Mouse (Mus musculus): Measurements from ENCODE around the gene Cd151.
A peak's percentile ranks its signal among the peaks of the same experiment; 100 is the strongest.
"Not testable (repeated sequence)": the region's sequence is repeated elsewhere in the genome, so short reads cannot be mapped to it uniquely, and the experiment has no call there.

The Cd151 gene

GRCm38 (mm10) chr7:141435856-141436522, 31.2 kb upstream of the Cd151 start:
- DNase-seq (ENCODE audit: low spot score) = no peak

DNA sequence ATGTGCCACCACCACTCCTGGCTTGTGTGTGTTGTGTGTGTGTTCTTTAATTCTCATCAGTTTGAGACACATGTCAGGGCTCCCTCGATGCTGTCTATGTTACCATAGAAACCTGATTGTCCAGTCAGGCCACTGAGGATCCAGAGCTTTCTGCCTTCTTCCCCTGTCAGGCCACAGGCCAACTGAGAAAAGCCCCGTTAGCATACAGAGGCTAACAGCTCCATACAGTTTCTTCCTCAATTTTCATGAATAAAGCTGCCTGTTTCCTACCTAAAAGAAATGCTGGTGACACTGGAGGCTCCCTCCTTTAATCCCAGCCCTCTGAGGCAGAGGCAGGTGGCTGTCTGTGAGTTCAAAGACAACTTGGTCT, 30.7 kb upstream of the Cd151 start:
- no peak for DNase-seq (ENCODE audit: low spot score)

DNA sequence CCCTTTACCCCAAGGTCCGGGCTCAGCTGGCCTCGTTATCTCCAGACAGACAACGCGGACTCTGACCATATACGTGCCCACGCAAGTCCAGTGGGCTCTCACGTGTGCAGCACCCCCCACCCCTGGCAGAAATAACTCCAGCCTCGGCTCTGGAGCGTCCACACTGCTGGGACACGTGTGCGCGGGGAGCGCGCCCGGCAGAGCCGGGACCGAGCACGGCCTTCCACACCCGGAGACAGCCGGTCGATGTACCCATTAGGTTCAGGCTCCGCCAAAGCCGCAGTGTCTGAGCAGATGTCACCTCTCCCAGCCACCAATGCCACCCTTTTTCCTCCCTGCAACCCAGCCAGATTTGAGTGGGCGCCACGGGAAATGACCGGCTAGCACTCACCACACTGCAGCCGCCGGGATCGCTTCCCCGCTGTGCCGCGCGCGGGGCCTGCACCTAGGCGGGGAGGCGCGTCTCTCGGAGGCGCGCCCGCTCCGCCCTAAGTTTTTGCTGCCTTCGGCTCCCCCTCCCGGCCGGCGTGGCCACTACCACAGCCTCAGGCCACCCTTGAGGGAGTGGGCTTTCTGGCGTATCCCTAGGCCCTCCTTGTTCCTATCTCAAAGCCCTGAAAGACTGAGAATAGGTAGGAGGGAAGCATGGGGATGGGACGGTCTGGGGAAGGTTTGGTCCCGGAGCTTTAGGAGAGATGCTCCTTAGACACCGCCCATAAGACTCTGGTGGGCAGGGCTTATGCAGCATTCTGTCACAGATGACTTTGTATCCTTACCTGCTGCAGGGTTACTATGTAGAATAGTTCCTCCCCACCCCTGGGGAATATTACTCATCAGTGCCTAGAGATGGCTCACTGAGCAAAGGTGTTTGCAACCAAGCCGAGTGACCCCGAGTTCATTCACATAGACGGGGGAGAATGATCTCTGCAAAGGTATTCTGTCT, 29.7 kb upstream of the Cd151 start, which contains the start of gene Slc25a22:
TSS of gene Slc25a22 (minus strand) at position 715 of the 943 bp plus-strand sequence.
- peak; percentile 76 for DNase-seq (ENCODE audit: low spot score)

DNA sequence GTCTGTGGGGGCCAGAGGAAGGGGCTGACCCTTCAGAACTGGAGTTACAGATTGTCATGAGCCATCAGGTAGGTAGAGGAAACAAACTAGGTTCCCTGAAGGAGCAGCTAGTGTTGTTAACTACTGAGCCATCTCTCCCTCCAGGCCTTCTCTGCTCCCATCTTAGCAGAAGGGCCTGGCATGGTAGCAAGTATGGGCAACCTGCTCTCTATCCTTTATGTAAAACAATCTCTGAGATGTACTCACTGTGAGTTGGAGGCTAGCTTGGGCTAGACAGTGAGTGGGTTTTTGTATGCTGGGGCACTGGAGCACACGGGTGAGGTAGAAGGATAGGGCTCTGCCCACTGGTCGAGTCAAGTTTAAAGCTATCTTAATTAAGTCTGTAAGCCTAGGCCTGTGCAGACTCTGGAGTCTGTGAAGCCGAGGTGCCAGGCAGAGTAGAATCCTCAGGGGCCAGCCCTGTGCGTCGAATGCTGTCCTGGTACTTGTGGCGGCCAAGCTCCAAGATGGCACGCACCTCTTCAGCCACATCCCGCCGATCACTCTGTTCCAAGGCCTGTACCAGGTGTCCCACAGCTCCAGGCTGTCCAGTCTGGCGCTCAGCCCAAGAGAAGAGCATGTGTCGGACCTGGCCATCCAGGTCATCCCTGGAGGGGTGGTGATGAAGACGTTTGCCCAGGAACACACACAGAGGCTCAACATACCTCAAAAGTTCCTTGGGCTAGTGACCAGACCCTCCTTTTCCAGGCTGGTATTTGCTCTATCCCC, 28.8 kb upstream of the Cd151 start:
- no peak for DNase-seq (ENCODE audit: low spot score)

DNA sequence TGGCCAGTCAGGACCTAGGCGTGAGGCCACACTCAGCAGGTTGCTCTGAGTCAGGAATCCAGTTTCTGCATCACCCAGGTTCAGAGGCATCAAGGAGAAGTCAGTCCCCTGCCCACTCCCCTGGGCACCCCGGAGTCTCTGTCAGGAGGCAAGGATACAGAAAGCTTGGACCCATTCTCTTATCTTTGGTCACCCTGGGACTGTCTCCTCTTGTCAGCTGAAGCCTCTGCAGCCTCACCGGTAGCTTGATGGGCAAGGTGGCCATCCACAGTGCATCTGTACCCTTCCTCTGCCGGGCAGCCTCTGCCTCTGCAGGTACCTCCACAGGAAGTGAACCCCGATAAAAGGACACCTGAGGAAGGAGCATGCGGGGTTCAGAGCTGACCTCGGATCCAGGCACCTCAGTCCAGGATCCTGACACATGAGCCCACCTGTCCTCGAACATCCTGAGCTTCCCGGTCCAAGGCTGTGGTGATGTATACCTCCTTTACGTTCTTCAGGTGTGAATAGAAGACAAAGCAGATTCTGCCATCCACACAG, 28.0 kb upstream of the Cd151 start:
- DNase-seq (ENCODE audit: low spot score) = no peak

DNA sequence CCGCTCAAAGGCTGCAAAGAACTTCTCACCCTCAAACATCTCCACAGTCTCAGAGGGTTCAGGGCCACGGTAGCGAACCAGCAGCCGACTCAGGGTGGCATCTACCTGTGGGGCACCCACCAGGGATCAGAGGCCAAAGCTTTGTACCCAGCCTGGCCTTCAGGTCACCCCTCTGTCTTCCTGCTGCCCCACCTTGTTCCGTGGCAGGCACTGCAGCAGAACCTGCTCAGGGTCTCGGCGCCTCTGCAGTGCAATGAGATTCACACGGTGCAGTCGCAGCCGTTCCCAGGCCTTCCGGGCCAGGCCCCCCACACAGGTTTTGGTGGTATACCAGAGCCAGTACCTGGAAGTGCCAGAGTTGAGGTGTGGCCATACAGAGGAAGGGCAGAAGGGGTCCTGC, 27.4 kb upstream of the Cd151 start:
- no peak for DNase-seq (ENCODE audit: low spot score)

DNA sequence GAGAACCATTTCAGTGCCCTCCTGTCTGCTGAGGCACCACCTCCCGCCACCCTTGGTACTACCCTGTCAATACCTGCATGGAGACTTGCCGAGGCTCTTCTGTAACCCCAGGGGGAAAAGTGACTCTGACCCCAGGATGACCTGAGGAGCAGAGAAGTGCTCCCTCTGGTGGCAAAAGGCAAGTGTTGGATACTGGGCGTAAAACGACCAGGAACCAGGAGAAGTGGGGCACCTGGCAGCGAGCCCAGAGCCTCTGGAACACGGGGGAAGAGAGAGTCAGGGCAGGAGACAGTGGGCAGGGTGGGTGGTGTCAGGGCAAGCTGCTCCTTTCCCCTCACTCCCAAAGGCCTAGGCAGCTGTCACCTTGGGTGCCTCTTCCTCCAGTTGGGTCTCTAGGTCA, 26.6 kb upstream of the Cd151 start:
- DNase-seq (ENCODE audit: low spot score) = no peak

- DNase-seq (ENCODE audit: low spot score) = no peak
Measured at GRCm38 (mm10) chr7:141441460-141441859, 25.7 kb upstream of the Cd151 start.

DNA sequence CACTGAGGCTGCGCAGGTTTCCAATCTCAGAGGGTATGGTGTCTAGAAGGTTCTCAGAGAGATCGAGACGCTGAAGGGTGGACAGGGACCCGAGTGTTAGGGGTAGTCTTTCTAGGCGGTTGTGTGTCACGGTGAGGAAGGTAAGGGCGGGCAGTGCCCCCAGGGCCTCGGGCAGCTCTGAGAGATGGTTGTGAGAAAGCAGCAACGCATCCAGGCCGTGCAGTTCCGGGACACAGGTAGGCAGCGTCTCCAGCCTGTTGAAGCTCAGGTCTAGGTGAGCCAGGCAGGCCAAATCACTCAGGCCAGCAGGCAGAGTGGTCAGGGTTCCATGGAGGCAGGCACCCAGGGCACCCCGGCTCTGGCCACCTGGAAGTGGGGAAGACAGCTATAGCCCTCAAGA, 25.0 kb upstream of the Cd151 start:
- no peak for DNase-seq (ENCODE audit: low spot score)

- no peak for DNase-seq (ENCODE audit: low spot score)
Measured at GRCm38 (mm10) chr7:141443081-141443821, 23.9 kb upstream of the Cd151 start.

DNA sequence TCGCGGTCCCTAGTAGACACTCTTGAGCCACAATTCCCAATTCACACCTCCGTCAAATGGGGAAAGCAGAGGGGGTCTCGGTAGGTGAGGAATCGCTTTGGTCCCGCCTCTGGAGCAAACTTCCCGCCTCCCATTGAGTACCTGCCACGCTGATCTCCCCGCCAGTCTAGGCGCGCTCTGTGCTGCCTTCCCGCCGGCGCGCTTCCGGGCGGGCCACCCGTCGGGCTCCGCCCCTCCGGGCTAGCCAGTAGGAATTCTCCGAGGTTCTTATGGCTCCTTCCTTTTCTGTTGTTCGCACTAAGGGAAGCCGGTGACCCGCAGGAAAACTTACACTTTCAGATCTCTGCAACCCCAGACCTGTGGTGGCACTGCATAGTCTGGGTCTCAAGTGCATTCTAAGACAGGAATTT, 23.4 kb upstream of the Cd151 start, which contains the start of gene Pidd1:
TSS of gene Pidd1 (minus strand) at position 198 of the 410 bp plus-strand sequence.
- DNase-seq (ENCODE audit: low spot score) = no peak

- not testable (repeated sequence) for DNase-seq (ENCODE audit: low spot score)
Measured at GRCm38 (mm10) chr7:141446374-141446773, 20.8 kb upstream of the Cd151 start.

DNA sequence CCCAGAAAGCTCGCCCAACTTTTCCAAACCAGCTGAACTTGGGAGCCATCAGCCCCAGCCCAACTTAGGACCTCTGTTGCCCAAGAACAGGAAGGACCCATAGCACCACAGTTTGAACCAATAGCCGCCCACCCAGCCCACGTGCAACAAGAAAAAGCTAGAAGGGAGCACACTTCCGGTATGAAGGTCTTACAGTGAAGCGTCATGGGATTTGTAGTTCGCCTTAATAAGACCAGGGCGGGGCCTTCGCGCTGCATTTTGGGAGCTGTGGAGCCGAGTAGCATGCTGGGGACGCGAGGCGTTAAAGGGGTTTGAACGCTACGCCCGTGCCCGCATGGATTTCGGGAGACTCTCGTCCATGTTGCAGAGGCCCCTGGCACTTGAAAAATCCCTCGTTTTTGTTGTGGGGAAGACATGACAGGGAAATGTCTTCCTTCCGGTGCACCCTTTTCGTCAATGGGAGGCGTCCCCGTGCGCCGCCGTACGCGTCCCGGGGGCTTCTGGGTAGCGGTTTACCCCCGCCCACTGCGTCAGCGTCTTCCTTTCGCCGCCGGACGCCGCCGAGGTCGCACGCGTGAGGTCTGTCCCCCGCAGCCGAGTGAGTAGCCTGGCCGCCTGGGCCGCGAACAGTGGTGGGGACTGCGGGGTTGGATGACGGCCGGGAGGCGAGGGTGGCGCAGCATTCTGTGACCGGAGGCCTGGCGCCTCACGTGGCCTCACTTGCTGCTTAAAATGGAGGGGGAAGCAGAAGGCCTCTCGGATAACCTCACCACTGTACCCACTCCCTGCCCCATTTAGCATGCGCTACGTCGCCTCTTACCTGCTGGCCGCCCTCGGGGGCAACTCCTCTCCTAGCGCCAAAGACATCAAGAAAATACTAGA, 19.8 kb upstream of the Cd151 start, which contains the start of gene Rplp2:
TSS of gene Rplp2 (plus strand) at position 261 of the 882 bp plus-strand sequence.
- peak; percentile 86 for DNase-seq (ENCODE audit: low spot score)

- DNase-seq (ENCODE audit: low spot score) = no peak
Measured at GRCm38 (mm10) chr7:141451928-141452327, 15.3 kb upstream of the Cd151 start.

DNA sequence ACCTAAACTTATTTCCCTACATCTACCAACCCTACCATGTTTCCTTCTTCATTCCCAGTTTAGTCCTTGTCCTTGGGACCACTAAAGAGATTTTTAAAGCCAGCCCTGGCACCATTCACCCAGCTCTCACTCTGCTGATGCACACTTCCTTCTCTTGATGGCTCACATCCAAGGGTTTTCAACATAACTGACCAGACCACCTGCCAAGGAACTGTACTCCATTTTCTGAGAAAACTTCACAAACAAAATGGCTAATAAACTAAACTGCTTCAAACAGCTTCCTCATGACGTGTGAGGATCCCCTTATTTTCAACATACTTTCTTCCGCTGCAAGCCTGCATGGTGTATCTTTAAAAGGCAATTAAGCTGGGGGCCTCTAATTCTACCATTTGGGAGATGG, 13.6 kb upstream of the Cd151 start:
- no peak for DNase-seq (ENCODE audit: low spot score)

GRCm38 (mm10) chr7:141454967-141455551, 12.1 kb upstream of the Cd151 start, which contains the start of gene Pnpla2:
Gene Pnpla2, plus strand, starts transcription at chr7:141455198.
- DNase-seq (ENCODE audit: low spot score) = peak; percentile 88

DNA sequence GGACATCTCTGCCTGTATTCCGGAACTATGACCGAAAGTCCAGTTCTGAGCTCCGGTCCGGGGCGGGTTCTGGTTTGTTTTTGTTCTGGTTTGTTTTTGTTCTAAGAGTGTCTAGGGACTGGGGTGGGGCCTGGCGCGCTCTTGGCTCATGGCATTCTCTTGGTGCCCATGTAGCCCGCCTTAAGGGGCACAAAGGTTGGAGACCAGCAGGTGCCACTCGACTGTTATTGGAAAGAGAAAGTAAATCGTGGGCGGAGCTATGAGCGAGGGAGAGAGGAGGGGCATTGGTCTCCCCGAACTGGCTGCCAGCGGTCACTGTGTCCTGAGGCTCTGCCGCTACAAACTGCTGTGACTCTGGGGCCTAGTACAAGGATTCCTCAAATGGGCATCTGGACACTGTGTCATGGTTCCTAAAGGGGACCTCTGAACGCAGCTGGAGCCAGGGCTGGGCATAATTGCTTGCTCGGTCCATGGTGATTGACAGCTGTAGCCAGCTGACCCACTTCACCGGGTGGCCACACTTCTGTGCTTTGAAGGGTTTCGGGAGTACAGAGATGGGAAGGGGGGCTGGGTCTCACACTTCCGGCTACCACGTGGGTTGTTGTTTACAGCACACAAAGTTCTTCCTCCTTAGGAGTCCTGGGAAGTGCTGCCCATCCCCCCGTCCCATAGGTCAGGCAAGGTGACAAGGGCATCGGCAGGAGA, 11.4 kb upstream of the Cd151 start:
- DNase-seq (ENCODE audit: low spot score) = no peak

DNA sequence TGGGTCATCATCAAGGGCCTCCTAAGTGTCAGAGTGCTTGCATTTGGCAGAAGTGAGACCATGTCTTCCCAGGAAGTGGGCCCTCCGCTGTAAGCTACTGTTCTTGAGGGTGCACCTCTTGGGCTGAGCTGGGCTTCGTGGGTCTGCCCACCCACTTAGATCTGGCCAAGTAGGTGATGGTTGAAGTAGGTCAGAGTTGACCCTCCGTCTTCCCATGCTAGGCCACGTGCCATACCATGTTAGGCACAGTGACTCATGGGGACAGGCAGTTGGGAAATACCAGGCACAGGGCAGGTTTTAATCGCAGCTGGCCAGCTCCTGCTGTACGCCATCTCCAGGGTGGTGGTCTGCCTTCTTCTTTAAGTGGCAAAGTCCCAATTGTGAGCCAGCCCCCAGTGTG, 10.5 kb upstream of the Cd151 start:
- DNase-seq (ENCODE audit: low spot score) = no peak

DNA sequence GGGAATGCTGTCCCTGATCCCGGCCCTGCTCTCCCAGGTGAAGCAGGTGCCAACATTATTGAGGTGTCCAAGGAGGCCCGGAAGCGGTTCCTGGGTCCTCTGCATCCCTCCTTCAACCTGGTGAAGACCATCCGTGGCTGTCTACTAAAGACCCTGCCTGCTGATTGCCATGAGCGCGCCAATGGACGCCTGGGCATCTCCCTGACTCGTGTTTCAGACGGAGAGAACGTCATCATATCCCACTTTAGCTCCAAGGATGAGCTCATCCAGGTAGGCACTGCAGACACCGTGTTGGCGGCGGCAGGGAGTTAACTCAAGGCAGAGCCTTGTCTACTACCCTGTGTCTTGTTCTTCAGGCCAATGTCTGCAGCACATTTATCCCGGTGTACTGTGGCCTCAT, 10.0 kb upstream of the Cd151 start:
- DNase-seq (ENCODE audit: low spot score) = no peak

Data from ovary, postnatal 14 days (tissue).